Comparison of ENCODE assay signal across 23 mouse cellular contexts in the genomic region with DNA sequence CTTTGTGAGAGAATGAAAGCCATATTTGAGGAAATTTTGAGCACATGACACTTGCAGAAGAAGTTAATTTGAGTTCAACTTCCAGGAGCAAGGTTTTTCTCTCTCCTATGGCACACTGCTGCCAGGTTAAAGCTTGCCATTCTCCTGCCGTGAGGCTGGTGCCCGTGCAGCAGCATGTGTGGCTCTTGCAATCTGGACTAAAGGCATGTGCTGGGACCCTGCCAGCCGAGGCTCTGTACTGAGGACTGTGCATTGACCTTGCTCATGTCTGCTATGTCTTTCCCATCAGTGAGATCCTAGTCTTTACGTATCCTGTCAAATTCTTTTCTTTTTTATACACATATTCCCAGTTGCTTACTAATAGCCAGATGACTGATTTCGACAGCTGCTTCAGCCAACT.
DNase-seq lines count a peak whose midpoint lies in the region; ATAC-seq and TF ChIP-seq lines count a peak whose summit lies in the region.
"Had no signal": no experiment of that assay in that cellular context is flagged by ENCODE, and none has a peak within 500 bp of the region (broad histone marks: within the 10 kb centered on the region; RNA-seq: fewer than 3 reads in every experiment).

No protein-coding gene starts in this region.

- TF ChIP-seq CTCF in heart, postnatal 0 days (IDR thresholded peaks at IDR 0.05; ENCODE audit: low read depth) = no peak

- H3K9ac ChIP-seq in heart, postnatal 0 days (replicated peaks; ENCODE audit: low read depth, low read length) = no peak overlapping the region
- H3K9ac ChIP-seq in heart, embryonic 11.5 days (ENCODE audit: low read depth, low read length) = no peak overlapping the region
- H3K9ac ChIP-seq: heart, embryonic 15.5 days; hindbrain, embryonic 14.5 days; limb, embryonic 12.5 days; midbrain, embryonic 12.5 days had no signal

- no peaks in the 10 kb centered on the region for H3K36me3 ChIP-seq in heart, postnatal 0 days (replicated peaks; ENCODE audit: control insufficient read depth, insufficient read depth, low read length)
- H3K36me3 ChIP-seq in heart, embryonic 11.5 days (ENCODE audit: control insufficient read depth, insufficient read depth, low read length) = no peaks in the 10 kb centered on the region
- H3K36me3 ChIP-seq: heart, embryonic 15.5 days; limb, embryonic 12.5 days; midbrain, embryonic 12.5 days had no signal

- 31% methylated on average over 5 of the region's 5 CpGs for WGBS in heart, postnatal 0 days
- 61% methylated on average over 5 of the region's 5 CpGs for WGBS in heart, embryonic 11.5 days (ENCODE audit: insufficient replicate concordance)

- peak; percentile 30 to 73 for DNase-seq in cerebellum, postnatal 25 days
- no peak for DNase-seq in cerebellum, adult 11-12 months
- DNase-seq in heart, postnatal 0 days (ENCODE audit: low spot score) = peak; percentile 5
- DNase-seq in left cerebral cortex, postnatal 4 days = peak; percentile 63
- DNase-seq in left cerebral cortex, adult 8-10 months (ENCODE audit: low spot score in 2 of 2) = no peak
- no peak for DNase-seq in gastrocnemius, postnatal 10 days
- DNase-seq: adrenal gland, postnatal 10 days; heart, postnatal 36 days; kidney, adult 11 months; kidney, postnatal 14 days; lung, postnatal 4 days; thymus, adult 2 months; thymus, postnatal 36 days had no signal

- H3K4me2 ChIP-seq in heart, postnatal 0 days (ENCODE audit: low read depth, low read length) = no peak overlapping the region
- no peak overlapping the region for H3K4me2 ChIP-seq in heart, embryonic 11.5 days
- H3K4me2 ChIP-seq: heart, embryonic 15.5 days; hindbrain, embryonic 14.5 days; limb, embryonic 12.5 days; liver, embryonic 11.5 days; midbrain, embryonic 12.5 days had no signal

- H3K9me3 ChIP-seq in heart, postnatal 0 days (replicated peaks; ENCODE audit: control insufficient read depth, low read length) = no peaks in the 10 kb centered on the region
- H3K9me3 ChIP-seq in heart, embryonic 11.5 days (replicated peaks; ENCODE audit: control insufficient read depth, low read length) = no peaks in the 10 kb centered on the region
- H3K9me3 ChIP-seq: heart, embryonic 15.5 days; limb, embryonic 12.5 days; midbrain, embryonic 12.5 days had no signal

- H3K4me1 ChIP-seq in heart, postnatal 0 days (ENCODE audit: control insufficient read depth, insufficient read depth) = no peaks in the 10 kb centered on the region
- no peaks in the 10 kb centered on the region for H3K4me1 ChIP-seq in heart, embryonic 11.5 days (ENCODE audit: control insufficient read depth, insufficient read depth, low read length)
- H3K4me1 ChIP-seq: limb, embryonic 12.5 days; megakaryocyte, embryonic 14.5 days had no signal

- H3K4me3 ChIP-seq in heart, postnatal 0 days (ENCODE audit: low read depth, low read length) = no peak overlapping the region
- H3K4me3 ChIP-seq in heart, embryonic 11.5 days (ENCODE audit: low read depth, low read length) = no peak overlapping the region
- H3K4me3 ChIP-seq: heart, embryonic 15.5 days; limb, embryonic 12.5 days; megakaryocyte, embryonic 14.5 days; midbrain, embryonic 12.5 days had no signal

- H3K27me3 ChIP-seq in heart, postnatal 0 days (ENCODE audit: control insufficient read depth, insufficient read depth, low read length) = 0 out of 2 replicates have a peak, but pooled peaks cover 4% of the 10 kb centered on the region
- H3K27me3 ChIP-seq in heart, embryonic 11.5 days (ENCODE audit: control insufficient read depth, insufficient read depth, low read length) = no peaks in the 10 kb centered on the region; the same call in 1 of the 2 replicates
- H3K27me3 ChIP-seq: megakaryocyte, embryonic 14.5 days had no signal

- no peak overlapping the region for H3K27ac ChIP-seq in heart, postnatal 0 days (ENCODE audit: low read depth)
- no peak overlapping the region for H3K27ac ChIP-seq in heart, embryonic 11.5 days (ENCODE audit: low read depth, low read length)
- H3K27ac ChIP-seq: heart, embryonic 15.5 days; limb, embryonic 12.5 days; midbrain, embryonic 12.5 days had no signal

- intact Hi-C loops in left cerebral cortex, postnatal 4 days (cut with DNase I) = loop anchor here (10.0 kb wide), 1 partner anchor 450 kb away; no protein-coding TSS in a partner anchor

- no peak for TF ChIP-seq EP300 in heart, postnatal 0 days (IDR thresholded peaks at IDR 0.05; ENCODE audit: low read depth)

- ATAC-seq in heart, postnatal 0 days (ENCODE audit: insufficient read depth, low read depth) = no peak
- no peak for ATAC-seq in heart, embryonic 11.5 days (replicated peaks; ENCODE audit: insufficient number of reproducible peaks, low FRiP score, low TSS enrichment)
- ATAC-seq: forebrain, embryonic 16.5 days; inflammation-experienced regulatory T-cells, adult 6 months; Patski had no signal

Comparison
In these comparisons a context has a peak if more than half of its experiments do, and no peak if none do; other contexts are left out.
1. DNase-seq: peak in cerebellum, postnatal 25 days (2 of 2), heart, postnatal 0 days (single experiment) and left cerebral cortex, postnatal 4 days (single experiment); none in cerebellum, adult 11-12 months (single experiment), left cerebral cortex, adult 8-10 months (0 of 2) and gastrocnemius, postnatal 10 days (single experiment).